Mouse (Mus musculus): ENCODE data around the gene Grk6. TPM values are rescaled to one million over a fixed set of nuclear protein-coding genes. Genes with fewer than 3 reads are reported as not detected.

Gene Grk6
- polyA plus RNA-seq, 1 experiment from 2014 or later: 60.4 TPM

- WGBS: 22% methylated on average over 3 of the region's 3 CpGs
These were observed 20.3 kb downstream of the Grk6 start for GRCm38 (mm10) chr13:55465184-55465583.

GRCm38 (mm10) chr13:55465830-55466440 is 21.1 kb downstream of the Grk6 start:
- Histone ChIP-seq H3K9ac (ENCODE audit: low read length) (no peak overlapping the region), H3K27ac (replicated peaks; ENCODE audit: low read depth, low read length) (no peak overlapping the region), H3K36me3 (ENCODE audit: control insufficient read depth, insufficient read depth, low read length) (no peaks in the 10 kb centered on the region), H3K27me3 (ENCODE audit: control insufficient read depth, insufficient read depth, low read length) (no peaks in the 10 kb centered on the region), H3K4me3 (ENCODE audit: low read depth, low read length) (no peak overlapping the region), H3K4me1 (ENCODE audit: control insufficient read depth, insufficient read depth, low read length) (peaks cover 26% of the 10 kb centered on the region), H3K4me2 (ENCODE audit: low read depth, severe bottlenecking) (no peak overlapping the region), H3K9me3 (ENCODE audit: control insufficient read depth, low read length) (no peaks in the 10 kb centered on the region; the same call in 1 of the 2 replicates)
- DNase-seq (ENCODE audit: low spot score) (no peak), ATAC-seq (ENCODE audit: insufficient number of reproducible peaks, low FRiP score, low TSS enrichment, low read depth) (no peak)
- 82% methylated on average over 5 of the region's 5 CpGs for WGBS

More at GRCm38 (mm10) chr13:55465184-55465583, 20.3 kb downstream of the Grk6 start:
- peaks cover 24% of the 10 kb centered on the region for H3K4me1 ChIP-seq (ENCODE audit: control insufficient read depth, insufficient read depth, low read length)
- H3K4me3 ChIP-seq (ENCODE audit: low read depth, low read length): peak overlapping the region; percentile 71; the same call in 1 of the 2 replicates
- peak overlapping the region; percentile 79; the same call in 1 of the 2 replicates for H3K9ac ChIP-seq (ENCODE audit: low read length)
- peak overlapping the region; percentile 96 for H3K4me2 ChIP-seq (ENCODE audit: low read depth, severe bottlenecking)
- no peaks in the 10 kb centered on the region for H3K27me3 ChIP-seq (ENCODE audit: control insufficient read depth, insufficient read depth, low read length)
- H3K27ac ChIP-seq (replicated peaks; ENCODE audit: low read depth, low read length): no peak overlapping the region
- DNase-seq (ENCODE audit: low spot score) (no peak), ATAC-seq (ENCODE audit: insufficient number of reproducible peaks, low FRiP score, low TSS enrichment, low read depth) (no peak)
- H3K9me3 ChIP-seq (ENCODE audit: control insufficient read depth, low read length): no peaks in the 10 kb centered on the region; the same call in 1 of the 2 replicates
- H3K36me3 ChIP-seq (ENCODE audit: control insufficient read depth, insufficient read depth, low read length): no peaks in the 10 kb centered on the region

- H3K9ac ChIP-seq (ENCODE audit: low read length): no peak overlapping the region
- H3K4me2 ChIP-seq (ENCODE audit: low read depth, severe bottlenecking): no peak overlapping the region
- H3K4me1 ChIP-seq (ENCODE audit: control insufficient read depth, insufficient read depth, low read length): peaks cover 34% of the 10 kb centered on the region
- H3K27ac ChIP-seq (replicated peaks; ENCODE audit: low read depth, low read length): no peak overlapping the region
- no peaks in the 10 kb centered on the region; the same call in 1 of the 2 replicates for H3K9me3 ChIP-seq (ENCODE audit: control insufficient read depth, low read length)
- H3K36me3 ChIP-seq (ENCODE audit: control insufficient read depth, insufficient read depth, low read length): no peaks in the 10 kb centered on the region
- H3K4me3 ChIP-seq (ENCODE audit: low read depth, low read length): no peak overlapping the region
- WGBS: 56% methylated on average over 13 of the region's 13 CpGs
- no peaks in the 10 kb centered on the region for H3K27me3 ChIP-seq (ENCODE audit: control insufficient read depth, insufficient read depth, low read length)
- ATAC-seq (ENCODE audit: insufficient number of reproducible peaks, low FRiP score, low TSS enrichment, low read depth) (no peak), DNase-seq (ENCODE audit: low spot score) (peak; percentile 58)
These were observed 24.1 kb downstream of the Grk6 start for GRCm38 (mm10) chr13:55468851-55469560.

- H3K4me2 ChIP-seq (ENCODE audit: low read depth, severe bottlenecking): no peak overlapping the region
- H3K9me3 ChIP-seq (ENCODE audit: control insufficient read depth, low read length): no peaks in the 10 kb centered on the region; the same call in 1 of the 2 replicates
- no peak for ATAC-seq (ENCODE audit: insufficient number of reproducible peaks, low FRiP score, low TSS enrichment, low read depth)
- DNase-seq (ENCODE audit: low spot score): no peak
- no peak overlapping the region for H3K9ac ChIP-seq (ENCODE audit: low read length)
- peaks cover 10% of the 10 kb centered on the region for H3K36me3 ChIP-seq (ENCODE audit: control insufficient read depth, insufficient read depth, low read length)
- no peak overlapping the region for H3K27ac ChIP-seq (replicated peaks; ENCODE audit: low read depth, low read length)
- H3K4me1 ChIP-seq (ENCODE audit: control insufficient read depth, insufficient read depth, low read length): peaks cover 23% of the 10 kb centered on the region
- no peaks in the 10 kb centered on the region for H3K27me3 ChIP-seq (ENCODE audit: control insufficient read depth, insufficient read depth, low read length)
- no peak overlapping the region for H3K4me3 ChIP-seq (ENCODE audit: low read depth, low read length)
- WGBS: 81% methylated on average over 9 of the region's 9 CpGs
These were observed 25.5 kb downstream of the Grk6 start for GRCm38 (mm10) chr13:55470372-55470771.

- H3K9me3 ChIP-seq (ENCODE audit: control insufficient read depth, low read length): no peaks in the 10 kb centered on the region
- DNase-seq (ENCODE audit: low spot score) (peak; percentile 98), ATAC-seq (ENCODE audit: insufficient number of reproducible peaks, low FRiP score, low TSS enrichment, low read depth) (peak; percentile 70)
- no peak overlapping the region for H3K27ac ChIP-seq (replicated peaks; ENCODE audit: low read depth, low read length)
- no peaks in the 10 kb centered on the region for H3K27me3 ChIP-seq (ENCODE audit: control insufficient read depth, insufficient read depth, low read length)
- H3K36me3 ChIP-seq (ENCODE audit: control insufficient read depth, insufficient read depth, low read length): peaks cover 14% of the 10 kb centered on the region
- 2% methylated on average over 53 of the region's 54 CpGs for WGBS
- peak overlapping the region; percentile 58 for H3K4me3 ChIP-seq (ENCODE audit: low read depth, low read length)
- peak overlapping the region; percentile 100 for H3K4me2 ChIP-seq (ENCODE audit: low read depth, severe bottlenecking)
- H3K4me1 ChIP-seq (ENCODE audit: control insufficient read depth, insufficient read depth, low read length): peaks cover 15% of the 10 kb centered on the region; the same call in 1 of the 2 replicates
- peak overlapping the region; percentile 80 for H3K9ac ChIP-seq (ENCODE audit: low read length)
These were observed 26.4 kb downstream of the Grk6 start for GRCm38 (mm10) chr13:55471156-55471818.

- H3K9ac ChIP-seq (ENCODE audit: low read length): peak overlapping the region; percentile 80
- WGBS: 0% methylated on average over 29 of the region's 31 CpGs
- peak overlapping the region; percentile 80; the same call in 1 of the 2 replicates for H3K27ac ChIP-seq (replicated peaks; ENCODE audit: low read depth, low read length)
- peaks cover 17% of the 10 kb centered on the region for H3K36me3 ChIP-seq (ENCODE audit: control insufficient read depth, insufficient read depth, low read length)
- peaks cover 15% of the 10 kb centered on the region; the same call in 1 of the 2 replicates for H3K4me1 ChIP-seq (ENCODE audit: control insufficient read depth, insufficient read depth, low read length)
- no peaks in the 10 kb centered on the region for H3K27me3 ChIP-seq (ENCODE audit: control insufficient read depth, insufficient read depth, low read length)
- H3K4me3 ChIP-seq (ENCODE audit: low read depth, low read length): peak overlapping the region; percentile 58
- no peaks in the 10 kb centered on the region for H3K9me3 ChIP-seq (ENCODE audit: control insufficient read depth, low read length)
- H3K4me2 ChIP-seq (ENCODE audit: low read depth, severe bottlenecking): peak overlapping the region; percentile 100
- DNase-seq (ENCODE audit: low spot score): no peak
- ATAC-seq (ENCODE audit: insufficient number of reproducible peaks, low FRiP score, low TSS enrichment, low read depth): peak; percentile 15; the same call in 1 of the 2 replicates
These were observed 26.9 kb downstream of the Grk6 start for GRCm38 (mm10) chr13:55471819-55472131.

- Histone ChIP-seq H3K4me1 (ENCODE audit: control insufficient read depth, insufficient read depth, low read length) (peaks cover 15% of the 10 kb centered on the region; the same call in 1 of the 2 replicates), H3K9ac (ENCODE audit: low read length) (peak overlapping the region; percentile 80), H3K4me2 (ENCODE audit: low read depth, severe bottlenecking) (peak overlapping the region; percentile 100), H3K27me3 (ENCODE audit: control insufficient read depth, insufficient read depth, low read length) (no peaks in the 10 kb centered on the region), H3K27ac (replicated peaks; ENCODE audit: low read depth, low read length) (peak overlapping the region; percentile 80), H3K4me3 (ENCODE audit: low read depth, low read length) (peak overlapping the region; percentile 58), H3K36me3 (ENCODE audit: control insufficient read depth, insufficient read depth, low read length) (peaks cover 19% of the 10 kb centered on the region), H3K9me3 (ENCODE audit: control insufficient read depth, low read length) (no peaks in the 10 kb centered on the region)
- peak; percentile 77 for DNase-seq (ENCODE audit: low spot score)
- ATAC-seq (ENCODE audit: insufficient number of reproducible peaks, low FRiP score, low TSS enrichment, low read depth): peak; percentile 17; the same call in 1 of the 2 replicates
- WGBS: under 1% methylated on average over 102 of the region's 103 CpGs
These were observed 27.5 kb downstream of the Grk6 start for GRCm38 (mm10) chr13:55472132-55473022.

Data from limb, embryonic 11.5 days (tissue).